Mouse (Mus musculus) urinary bladder, postnatal 25 days (tissue): ENCODE results near the gene Hist1h2ao.
A peak's percentile ranks its signal among the peaks of the same experiment; 100 is the strongest.
"Not testable (repeated sequence)": the region's sequence is repeated elsewhere in the genome, so short reads cannot be mapped to it uniquely, and the experiment has no call there.

Experiments
- DNase-seq: peaks from one replicate; pipeline ENCODE4 v3.0.0; 2022; ENCODE audit warnings: low spot score

The Hist1h2ao gene

DNA sequence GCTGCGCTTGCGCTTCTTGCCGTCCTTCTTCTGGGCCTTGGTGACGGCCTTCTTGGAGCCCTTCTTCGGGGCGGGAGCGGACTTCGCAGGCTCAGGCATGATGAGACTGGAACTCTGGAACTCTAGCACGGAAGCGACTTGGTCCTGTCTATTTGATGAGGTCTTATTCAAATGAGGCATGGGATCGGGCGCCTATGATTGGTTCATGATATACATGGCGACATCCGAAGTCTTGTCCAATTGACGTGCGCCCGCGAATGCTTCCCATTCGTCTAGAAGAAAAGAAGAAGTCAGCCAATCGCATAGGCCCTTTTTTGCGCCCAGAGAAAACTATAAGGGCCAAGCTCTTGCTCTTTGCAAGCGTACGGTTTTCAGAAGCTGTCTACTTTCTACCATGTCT lies at the start of gene Hist1h2ao, which contains the start of gene Hist1h2bq:
Gene Hist1h2ao, plus strand, starts transcription at position 393 of the 400 bp plus-strand sequence.
Gene Hist1h2bq, minus strand, starts transcription at position 125 of the 400 bp plus-strand sequence.
- DNase-seq: not testable (repeated sequence)

DNA sequence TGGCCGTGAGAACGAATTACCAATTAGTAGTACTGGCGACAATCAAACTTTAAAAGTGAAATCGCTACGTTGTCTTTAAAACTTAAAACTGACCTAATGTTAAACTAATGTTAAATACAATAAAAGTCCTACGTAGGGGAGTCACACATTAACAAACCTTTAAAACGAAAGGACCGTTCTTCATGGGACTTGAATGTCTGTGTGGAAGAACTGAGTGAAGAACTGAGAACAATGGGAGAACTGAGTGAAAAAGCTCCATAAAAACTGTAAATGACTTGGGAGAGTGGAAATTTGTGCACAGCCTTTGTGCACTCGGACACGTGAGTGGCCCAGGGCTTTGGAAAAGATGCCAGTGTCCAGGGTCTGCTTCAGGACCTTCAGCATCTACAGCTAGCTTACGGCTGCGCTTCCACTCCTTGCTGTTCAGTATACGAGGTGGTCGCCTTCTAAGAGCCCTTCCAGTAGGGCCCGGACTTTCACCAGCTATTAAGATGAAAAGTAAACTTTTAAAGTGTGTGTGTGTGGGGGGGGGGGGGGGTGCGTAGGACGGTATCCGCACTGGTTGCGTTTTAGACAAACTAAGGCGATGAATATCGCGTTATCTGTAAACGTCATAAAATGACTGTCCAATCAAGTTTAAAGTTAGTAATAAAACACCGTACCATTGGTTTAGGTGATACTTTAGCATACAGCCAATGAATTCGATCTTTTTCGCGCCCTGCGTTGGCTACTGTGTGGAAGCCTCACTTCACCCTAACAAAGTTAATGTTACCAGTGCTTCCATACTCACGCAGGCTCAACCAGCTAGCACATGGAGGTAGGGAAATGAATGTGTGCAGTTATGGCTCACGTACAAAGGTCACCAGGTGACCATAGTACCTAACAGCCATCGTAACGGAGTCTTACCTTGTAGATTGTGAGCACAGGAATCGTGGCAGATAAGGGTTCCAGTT lies 31.2 kb upstream of the Hist1h2ao start:
- peak; percentile 35 for DNase-seq

DNA sequence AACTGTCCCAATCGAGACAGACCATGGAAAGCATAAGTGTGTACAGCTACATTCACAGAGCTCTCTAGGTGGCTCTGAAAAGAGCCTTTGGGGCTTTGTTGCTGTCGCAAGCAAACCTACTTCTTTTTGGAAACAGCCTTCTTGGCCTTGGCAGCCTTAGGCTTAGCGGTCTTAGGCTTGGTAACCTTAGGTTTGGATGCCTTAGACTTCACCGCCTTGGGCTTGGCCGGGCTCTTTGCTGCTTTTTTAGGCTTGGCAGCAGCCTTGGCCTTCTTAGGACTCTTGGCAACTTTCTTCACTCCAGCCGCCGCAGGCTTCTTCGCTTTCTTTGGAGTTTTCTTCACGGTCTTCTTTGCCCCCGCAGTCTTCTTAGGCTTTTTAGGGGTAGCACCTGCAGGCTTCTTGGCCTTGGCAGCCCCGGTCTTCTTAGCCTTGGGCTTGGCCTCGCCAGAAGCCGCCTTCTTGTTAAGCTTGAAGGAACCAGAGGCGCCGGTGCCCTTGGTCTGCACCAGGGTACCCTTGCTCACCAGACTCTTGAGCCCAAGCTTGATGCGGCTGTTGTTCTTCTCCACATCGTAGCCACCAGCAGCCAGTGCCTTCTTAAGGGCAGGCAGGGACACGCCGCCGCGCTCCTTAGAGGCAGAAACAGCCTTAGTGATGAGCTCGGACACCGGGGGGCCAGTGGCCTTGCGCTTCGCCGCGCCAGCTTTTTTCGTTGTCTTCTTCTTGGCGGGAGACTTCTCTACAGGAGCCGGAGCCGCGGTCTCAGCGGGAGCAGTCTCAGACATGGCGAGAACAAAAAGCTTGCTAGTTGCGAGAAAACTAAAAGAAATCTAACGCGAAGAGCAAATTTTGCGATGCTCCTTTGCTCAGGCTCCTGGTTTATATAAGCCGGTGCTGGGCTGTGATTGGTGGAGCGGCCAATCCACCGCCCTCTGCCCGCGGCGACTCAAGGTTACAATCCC lies 30.2 kb upstream of the Hist1h2ao start, which contains the start of gene Hist1h1b:
Gene Hist1h1b, minus strand, starts transcription at position 859 of the 965 bp plus-strand sequence.
- DNase-seq: peak; percentile 45

DNA sequence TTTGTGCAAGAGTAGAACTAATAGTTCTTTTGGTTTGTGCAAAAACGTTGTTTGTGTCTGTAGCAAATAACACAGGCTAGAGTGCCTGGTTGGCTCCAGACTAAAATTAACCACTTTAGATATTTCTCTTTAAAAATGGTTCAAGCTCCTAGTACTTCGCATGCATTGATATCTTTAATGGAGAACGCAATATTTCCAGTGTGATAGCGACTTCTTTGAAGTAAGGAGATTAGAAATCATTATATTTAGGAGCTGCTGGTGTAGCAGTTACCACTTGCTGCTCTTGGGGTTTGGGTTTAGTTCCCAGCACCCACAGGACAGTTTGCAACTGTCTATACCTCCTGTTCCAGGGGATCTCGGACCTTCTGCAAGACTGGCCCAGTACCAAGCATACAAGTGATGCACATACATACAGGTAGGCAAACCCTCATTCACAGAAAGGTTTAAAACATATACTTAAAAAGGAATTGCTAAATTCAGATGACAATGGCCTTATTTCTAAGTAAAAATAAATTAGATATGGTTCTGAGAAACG lies 29.2 kb upstream of the Hist1h2ao start:
- DNase-seq: no peak

DNA sequence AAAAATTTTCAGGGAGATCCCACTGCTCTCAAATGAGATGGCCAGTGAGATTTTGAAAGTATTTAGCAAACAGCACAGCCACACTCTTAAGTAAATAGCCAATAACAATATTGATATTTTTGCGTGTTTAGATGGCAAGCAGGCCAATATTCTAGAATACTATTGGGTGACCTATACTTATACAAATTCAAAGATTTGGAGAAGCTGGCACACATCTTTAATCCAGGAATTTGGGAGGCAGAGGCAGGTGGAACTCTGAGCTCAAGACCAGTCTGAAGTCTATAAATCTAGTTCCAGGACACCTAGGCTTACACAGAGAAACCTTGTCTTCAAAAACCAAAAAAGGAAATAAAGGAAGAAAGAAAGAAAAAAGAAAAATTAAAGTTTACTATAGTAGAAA lies 28.6 kb upstream of the Hist1h2ao start:
- DNase-seq: no peak

DNA sequence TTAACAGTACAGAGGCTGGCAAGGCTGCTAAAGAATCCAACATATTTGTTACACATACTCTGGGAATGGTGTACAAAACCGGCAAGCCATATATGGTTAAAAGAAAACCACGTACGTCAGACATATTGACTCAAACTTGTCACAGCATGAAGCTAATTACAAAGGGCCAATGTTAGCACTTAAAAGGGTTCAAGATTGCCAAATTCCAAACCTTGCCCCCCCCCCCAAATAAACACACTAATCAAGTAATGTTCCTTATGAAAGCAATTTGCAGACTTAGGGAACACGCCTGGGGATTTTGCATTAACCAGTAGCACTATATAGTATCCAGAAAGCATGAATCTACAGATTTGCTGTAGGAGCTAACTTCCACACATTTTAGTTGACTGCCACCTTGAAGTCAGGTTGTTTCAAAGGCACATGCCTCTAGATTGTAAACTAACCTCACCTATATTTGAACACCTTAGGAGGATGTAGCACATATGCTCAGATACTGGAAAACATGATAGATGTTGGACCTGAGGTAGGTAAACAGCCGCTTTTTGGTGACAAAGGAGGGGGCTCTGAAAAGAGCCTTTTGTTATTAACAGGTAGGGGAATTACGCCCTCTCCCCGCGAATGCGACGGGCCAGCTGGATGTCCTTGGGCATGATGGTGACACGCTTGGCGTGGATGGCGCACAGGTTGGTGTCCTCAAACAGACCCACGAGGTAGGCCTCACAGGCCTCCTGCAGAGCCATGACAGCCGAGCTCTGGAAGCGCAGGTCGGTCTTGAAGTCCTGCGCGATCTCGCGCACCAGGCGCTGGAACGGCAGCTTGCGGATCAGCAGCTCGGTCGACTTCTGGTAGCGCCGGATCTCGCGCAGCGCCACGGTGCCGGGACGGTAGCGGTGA lies 27.7 kb upstream of the Hist1h2ao start:
- DNase-seq: not testable (repeated sequence)

DNA sequence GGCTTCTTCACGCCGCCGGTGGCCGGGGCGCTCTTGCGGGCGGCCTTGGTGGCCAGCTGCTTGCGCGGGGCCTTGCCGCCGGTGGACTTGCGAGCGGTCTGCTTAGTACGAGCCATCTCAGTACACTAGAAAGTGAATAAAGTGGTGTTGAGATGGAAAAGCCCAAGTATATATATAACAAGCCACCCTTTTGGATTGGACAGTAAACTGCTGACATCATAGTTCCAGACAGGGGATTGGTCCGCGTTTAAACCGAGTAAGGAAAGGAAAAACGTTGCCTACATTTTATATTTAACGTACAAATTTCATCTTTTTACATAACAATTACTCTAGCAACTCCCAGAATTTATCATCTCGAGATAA lies 27.0 kb upstream of the Hist1h2ao start, which contains the start of gene Hist1h3i:
Gene Hist1h3i, minus strand, starts transcription at position 116 of the 363 bp plus-strand sequence.
- peak; percentile 18 for DNase-seq

DNA sequence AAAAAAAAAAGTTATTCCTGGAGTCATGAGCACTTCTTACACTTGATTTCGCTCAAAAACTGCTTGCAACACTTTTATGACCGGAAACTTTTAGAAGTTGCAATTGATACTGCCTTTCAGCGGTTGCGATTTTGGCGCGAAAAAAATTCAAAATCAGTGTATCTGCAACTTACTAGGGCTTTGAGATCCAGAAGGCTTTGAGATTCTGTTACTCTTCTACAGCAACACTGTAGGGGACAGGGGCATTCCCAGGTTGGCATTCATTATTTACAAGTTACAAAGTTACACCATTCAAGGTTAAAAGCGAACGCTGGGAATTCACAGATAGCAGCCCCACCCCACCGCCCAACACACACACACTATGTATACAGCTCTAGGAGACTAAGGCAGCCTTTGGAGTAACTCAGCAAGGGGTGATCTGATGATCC lies 26.5 kb upstream of the Hist1h2ao start:
- DNase-seq: no peak

DNA sequence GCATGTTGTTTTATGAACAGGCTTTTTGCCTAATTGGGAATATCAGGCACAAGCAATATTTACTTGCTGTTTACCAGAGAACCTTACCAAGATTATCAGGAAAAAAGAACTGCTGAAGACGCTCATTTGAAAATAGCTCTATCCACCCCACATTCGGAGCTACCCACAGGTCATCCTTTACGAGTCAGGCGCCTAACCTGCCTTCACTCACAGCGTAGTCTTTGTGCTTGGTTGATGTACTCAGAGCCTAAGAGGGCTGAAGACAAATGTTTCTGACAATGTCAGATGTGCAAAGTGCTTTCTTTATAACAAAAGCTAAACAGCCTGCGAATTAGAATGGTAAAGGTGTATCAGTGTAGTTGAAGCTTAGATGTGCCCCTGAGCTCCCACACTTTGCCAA lies 26.0 kb upstream of the Hist1h2ao start:
- DNase-seq: no peak

DNA sequence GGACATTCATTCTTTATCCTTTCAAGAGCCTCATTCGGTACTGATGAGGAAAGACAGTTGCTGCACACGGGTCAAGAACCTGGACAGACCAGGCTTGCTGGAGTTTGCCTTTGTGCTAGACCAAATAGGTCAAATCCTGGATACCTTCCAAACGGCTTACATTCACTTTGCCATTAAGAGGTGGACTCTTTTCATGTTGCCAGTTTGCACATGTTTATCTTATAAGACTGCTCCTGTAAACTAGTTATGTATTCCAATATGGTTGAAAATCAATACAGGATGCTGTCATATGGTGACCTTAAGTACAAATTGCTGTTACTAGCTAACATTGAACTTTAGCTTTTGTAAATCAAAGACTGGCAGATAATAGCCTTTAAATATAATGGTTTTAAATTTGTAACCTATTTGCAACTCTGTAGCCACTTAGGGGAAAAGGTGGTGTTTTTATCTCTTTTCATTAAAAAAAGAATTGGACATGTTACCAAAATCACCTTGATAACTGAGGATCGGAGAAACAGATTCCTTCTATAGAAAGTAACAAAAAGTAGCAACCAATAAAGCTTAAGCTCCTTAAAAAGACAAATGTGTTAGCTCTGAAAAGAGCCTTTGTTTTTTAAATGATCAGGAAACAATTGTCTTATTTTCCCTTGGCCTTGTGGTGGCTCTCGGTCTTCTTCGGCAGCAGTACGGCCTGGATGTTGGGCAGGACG lies 23.9 kb upstream of the Hist1h2ao start:
- no peak for DNase-seq

DNA sequence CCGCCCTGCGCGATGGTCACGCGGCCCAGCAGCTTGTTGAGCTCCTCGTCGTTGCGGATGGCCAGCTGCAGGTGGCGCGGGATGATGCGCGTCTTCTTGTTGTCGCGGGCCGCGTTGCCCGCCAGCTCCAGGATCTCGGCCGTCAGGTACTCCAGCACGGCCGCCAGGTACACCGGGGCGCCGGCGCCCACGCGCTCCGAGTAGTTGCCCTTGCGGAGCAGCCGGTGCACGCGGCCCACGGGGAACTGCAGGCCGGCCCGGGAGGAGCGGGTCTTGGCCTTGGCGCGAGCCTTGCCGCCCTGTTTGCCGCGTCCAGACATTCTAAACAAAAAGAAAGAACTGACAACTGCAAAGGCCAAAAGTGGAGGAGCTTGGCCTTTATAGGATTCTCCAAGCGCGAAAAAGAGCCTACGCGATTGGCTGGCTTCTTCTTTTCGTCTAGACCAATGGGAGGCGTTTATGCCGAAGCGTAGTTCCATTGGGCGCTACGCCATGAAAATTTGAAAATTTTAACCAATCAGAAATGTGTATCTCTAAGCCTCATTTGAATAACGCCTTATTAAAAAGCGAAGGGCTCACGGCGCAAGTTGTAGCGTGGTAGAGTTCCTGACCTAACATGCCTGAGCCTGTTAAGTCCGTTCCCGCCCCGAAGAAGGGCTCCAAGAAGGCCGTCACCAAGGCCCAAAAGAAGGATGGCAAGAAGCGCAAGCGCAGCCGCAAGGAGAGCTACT lies 23.2 kb upstream of the Hist1h2ao start, which contains the start of the genes Hist1h2an and Hist1h2bp:
Gene Hist1h2an, minus strand, starts transcription at position 320 of the 731 bp plus-strand sequence.
Gene Hist1h2bp, plus strand, starts transcription at position 563 of the 731 bp plus-strand sequence.
- peak; percentile 62 for DNase-seq

DNA sequence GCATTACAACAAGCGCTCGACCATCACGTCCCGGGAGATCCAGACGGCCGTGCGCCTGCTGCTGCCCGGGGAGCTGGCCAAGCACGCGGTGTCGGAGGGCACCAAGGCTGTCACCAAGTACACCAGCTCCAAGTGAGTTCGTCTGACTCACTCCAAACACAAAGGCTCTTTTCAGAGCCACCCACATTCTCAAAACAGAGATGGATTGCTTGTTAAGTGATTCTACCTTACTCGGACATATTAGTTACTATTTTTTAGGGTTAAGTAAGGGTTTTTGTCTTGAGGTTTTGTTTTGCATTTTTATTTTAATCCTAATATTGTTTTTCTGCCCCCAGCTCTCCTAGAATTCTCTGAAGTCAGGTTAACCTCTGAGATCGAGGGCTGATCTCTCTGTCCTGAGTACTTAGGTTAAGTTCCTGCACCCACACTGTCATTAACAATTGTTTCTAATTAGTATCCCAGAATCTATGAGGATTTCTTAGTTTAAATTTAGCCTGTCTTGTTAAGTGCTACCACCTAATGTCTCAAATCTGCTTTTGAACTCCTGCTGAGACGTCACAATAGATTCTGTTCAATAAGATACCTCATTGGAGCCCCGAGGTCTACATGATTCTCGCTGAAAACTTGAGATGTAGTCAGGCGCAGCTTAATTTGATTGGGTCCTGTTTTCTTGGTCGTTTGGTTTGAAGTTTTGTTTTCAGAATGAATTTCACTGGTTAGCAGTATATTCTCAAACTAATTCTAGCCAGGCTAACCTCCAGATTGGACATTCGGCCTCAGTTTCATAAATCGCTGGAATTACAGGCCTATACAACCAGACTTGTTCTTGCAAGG lies 22.3 kb upstream of the Hist1h2ao start:
- no peak for DNase-seq

DNA sequence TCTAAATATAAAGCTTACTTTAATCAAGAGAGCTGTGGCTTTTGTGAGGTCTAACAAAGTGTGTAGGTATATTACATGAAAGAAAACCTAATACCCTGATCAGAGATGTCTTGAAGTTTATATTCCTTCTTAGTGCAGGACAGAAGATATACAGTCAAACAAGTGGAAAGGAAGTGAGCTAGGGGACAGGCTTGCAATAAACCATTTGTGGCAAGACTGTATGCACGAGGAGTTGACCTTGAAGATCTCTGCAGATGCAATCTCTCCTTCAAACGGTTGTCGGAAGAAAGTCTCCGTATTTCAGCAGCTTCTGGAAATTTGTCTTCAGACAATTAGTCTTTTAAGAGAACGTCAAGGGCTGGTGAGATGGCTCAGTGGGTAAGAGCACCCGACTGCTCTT lies 20.3 kb upstream of the Hist1h2ao start:
- DNase-seq: no peak

DNA sequence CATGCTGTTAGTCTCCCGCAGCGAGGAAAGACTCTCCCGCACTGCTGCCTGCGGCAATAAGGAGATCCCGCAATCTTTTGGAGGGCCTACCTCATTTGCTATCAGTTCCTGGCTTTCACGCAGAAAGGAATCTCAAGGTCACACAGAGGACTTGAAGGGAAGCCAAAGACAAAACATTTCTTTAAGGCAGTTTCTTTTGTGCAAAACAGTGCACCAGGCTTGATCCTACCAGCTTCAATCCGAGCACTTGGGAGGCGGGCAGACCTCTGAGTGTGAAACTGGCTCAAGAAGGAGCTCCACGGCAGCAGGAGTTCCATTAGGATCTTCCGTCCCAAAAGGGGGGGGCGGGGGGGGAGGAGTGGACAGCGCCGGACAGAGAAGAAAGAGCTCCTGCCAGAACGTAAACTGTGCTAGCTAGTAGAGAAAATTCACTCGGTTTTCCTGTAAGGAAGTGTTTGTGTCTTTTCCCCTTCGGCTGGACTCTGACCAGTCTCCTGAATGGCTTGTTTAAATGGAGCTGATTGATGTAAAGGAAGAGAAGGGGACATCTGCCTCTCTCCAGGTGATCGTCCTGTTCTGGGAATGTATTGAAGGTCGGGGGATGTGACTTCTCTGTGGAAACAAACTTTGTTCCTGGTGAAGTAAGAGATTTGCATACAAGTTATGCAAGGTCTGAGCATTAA lies 19.5 kb upstream of the Hist1h2ao start:
- no peak for DNase-seq

DNA sequence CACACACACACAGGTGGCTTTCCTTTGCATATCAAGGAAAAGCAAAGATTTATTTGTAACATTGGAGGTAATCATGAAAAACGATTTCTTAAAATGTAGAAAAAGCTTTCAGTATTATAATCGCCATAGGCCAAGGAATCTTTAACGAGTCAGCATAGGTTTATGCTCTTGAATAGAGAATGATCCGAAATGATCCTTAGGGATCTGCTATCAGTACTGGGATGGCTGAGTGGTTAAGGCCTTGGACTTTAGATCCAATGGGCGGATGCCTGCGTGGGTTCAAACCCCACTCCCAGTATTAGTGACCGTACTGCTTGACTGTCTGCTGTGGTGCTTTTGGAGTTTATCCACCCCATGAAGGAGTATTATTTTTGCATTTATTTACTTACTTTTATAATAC lies 14.7 kb upstream of the Hist1h2ao start:
- no peak for DNase-seq

DNA sequence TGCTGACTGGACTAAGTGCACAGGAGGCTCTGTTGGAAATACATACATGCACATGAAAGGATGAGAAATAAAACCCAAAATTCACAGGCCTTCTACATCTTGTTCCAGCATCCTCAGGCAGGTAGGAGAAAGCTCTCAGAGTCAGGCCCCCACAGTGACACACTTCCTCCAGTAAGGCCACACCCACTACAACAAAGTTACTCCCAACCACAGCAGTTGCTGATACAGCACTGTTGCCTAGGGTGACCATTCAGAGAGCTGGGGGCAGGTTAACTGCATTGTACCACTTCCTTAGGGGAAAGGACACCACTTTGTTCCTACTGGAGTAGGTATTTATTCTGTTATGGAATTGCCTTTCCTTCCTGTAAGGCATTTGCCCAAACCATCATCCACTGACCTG lies 13.1 kb upstream of the Hist1h2ao start:
- not testable (repeated sequence) for DNase-seq

DNA sequence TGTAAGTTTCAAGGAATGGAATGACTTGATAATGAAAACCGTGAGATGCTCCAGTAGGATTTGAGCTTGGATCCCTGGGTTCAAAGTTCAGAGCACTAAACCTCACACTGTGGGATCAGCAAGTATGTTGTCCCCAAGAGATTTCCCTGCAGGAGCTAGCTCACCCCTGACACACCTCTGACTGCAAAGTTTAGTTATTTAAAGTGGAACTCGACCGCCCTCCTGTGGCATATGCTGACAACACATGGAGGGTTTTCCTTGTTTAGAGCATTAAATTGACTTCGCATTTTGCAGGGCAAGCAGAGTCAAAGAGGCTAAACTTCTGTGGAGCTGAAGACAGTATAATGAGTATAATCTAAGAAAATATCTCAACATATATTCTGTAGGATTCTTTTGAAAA lies 7.2 kb upstream of the Hist1h2ao start:
- DNase-seq: not testable (repeated sequence)

DNA sequence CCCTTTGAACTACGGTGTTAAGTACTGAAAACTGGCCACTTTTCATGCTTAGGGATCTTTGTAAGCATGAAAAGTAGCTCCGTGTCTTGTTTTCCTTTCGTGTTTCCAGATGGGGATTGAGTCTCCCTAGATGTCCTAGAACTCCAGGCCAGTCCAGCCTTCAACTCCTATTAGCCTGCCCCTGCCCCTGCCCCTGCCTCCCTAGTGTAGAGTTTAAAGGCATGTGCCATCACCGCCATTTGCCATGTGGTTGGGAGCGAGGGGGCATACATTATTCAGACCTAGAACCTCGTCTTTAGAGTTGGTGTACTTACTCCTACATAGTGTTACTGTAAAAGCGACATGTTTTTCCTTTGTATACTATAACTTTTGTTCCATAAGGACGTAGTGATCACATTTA lies 809 bp downstream of the Hist1h2ao start:
- not testable (repeated sequence) for DNase-seq
